Mouse (Mus musculus) monocyte, adult 2 months (primary cell): ENCODE measurements around the gene Lrmda.
"Not testable (repeated sequence)": the region's sequence is repeated elsewhere in the genome, so short reads cannot be mapped to it uniquely, and the experiment has no call there.

Experiments
- DNase-seq, 2 experiments: peaks; one replicate each; pipeline ENCODE4 v3.0.0; 2022; ENCODE audit warnings: low spot score in 2 of 2, low read depth in 1 of 2

Lrmda gene

GRCm38 (mm10) chr14:22577411-22578037 lies 558.0 kb downstream of the Lrmda start:
- DNase-seq = no peak

GRCm38 (mm10) chr14:22578224-22578623 lies 558.7 kb downstream of the Lrmda start:
- peak; percentile 22 to 28 for DNase-seq

GRCm38 (mm10) chr14:22578986-22579385 lies 559.5 kb downstream of the Lrmda start:
- DNase-seq = no peak

GRCm38 (mm10) chr14:22582065-22582464 lies 562.6 kb downstream of the Lrmda start:
- no peak for DNase-seq

GRCm38 (mm10) chr14:22586281-22586680 lies 566.8 kb downstream of the Lrmda start:
- no peak for DNase-seq

GRCm38 (mm10) chr14:22586796-22587195 lies 567.3 kb downstream of the Lrmda start:
- no peak for DNase-seq

GRCm38 (mm10) chr14:22587285-22587957 lies 567.9 kb downstream of the Lrmda start:
- DNase-seq = peak in 1 of 2 experiments; percentile 22

- no peak for DNase-seq
Observed at GRCm38 (mm10) chr14:22587958-22588296, 568.4 kb downstream of the Lrmda start.

- DNase-seq = not testable (repeated sequence)
Observed at GRCm38 (mm10) chr14:22588394-22588793, 568.9 kb downstream of the Lrmda start.

GRCm38 (mm10) chr14:22589503-22590215 lies 570.1 kb downstream of the Lrmda start:
- no peak for DNase-seq

GRCm38 (mm10) chr14:22591186-22591585 lies 571.7 kb downstream of the Lrmda start:
- DNase-seq = no peak

- DNase-seq = no peak
Observed at GRCm38 (mm10) chr14:22597508-22597907, 578.0 kb downstream of the Lrmda start.

GRCm38 (mm10) chr14:22598638-22599037 lies 579.1 kb downstream of the Lrmda start:
- no peak for DNase-seq

- DNase-seq = no peak
Observed at GRCm38 (mm10) chr14:22600166-22600565, 580.7 kb downstream of the Lrmda start.

- no peak for DNase-seq
Observed at GRCm38 (mm10) chr14:22602308-22602707, 582.8 kb downstream of the Lrmda start.

GRCm38 (mm10) chr14:22608599-22608998 lies 589.1 kb downstream of the Lrmda start:
- no peak for DNase-seq

GRCm38 (mm10) chr14:22609261-22610245 lies 590.0 kb downstream of the Lrmda start:
- DNase-seq = no peak

GRCm38 (mm10) chr14:22611011-22611410 lies 591.5 kb downstream of the Lrmda start:
- DNase-seq = no peak

GRCm38 (mm10) chr14:22620191-22620590 lies 600.7 kb downstream of the Lrmda start:
- DNase-seq = no peak

GRCm38 (mm10) chr14:22621941-22622340 lies 602.4 kb downstream of the Lrmda start:
- no peak for DNase-seq
